Mouse (Mus musculus): ENCODE measurements at regions not wholly inside any gene's neighbourhood (a gene's known extent, or its start where the extent isn't known, plus 50 kb on each side); places are given as distances from the start of the nearest gene placed in this dataset.

DNA sequence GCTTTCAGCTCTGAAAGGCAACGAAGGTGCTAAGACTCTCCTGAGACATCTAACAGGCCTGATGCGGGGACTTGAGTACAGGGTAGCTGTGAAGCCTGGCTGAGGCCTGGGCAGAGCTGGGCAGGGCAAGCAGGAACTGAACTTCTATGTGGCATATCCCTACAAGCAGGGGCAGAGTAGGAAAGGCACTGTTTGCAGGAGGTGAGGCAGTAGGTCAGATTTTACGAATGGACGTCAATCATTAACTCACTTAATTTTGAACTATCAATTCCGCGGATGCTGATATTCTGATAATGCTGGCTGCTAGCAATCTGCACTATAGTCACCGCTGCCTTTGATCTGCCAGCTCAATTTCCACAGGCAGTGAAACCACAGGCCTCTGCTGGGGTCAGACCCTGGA, 229.0 kb downstream of the Emx2 start:
- no peak for TF ChIP-seq HCFC1 (IDR thresholded peaks at IDR 0.05; ENCODE audit: borderline replicate concordance, insufficient read depth, low read length)
- no peak for TF ChIP-seq CHD2 (IDR thresholded peaks at IDR 0.05; ENCODE audit: low read depth, low read length)
- no peak for TF ChIP-seq MAFK (IDR thresholded peaks at IDR 0.05; ENCODE audit: insufficient read depth, low read depth, low read length)
- no peak for TF ChIP-seq ZC3H11A (IDR thresholded peaks at IDR 0.05; ENCODE audit: borderline replicate concordance, low read depth, low read length)
- TF ChIP-seq ZNF384 (IDR thresholded peaks at IDR 0.05; ENCODE audit: low read depth, low read length), result no peak
- Histone ChIP-seq H3K4me1 (ENCODE audit: control insufficient read depth in 2 of 2, insufficient read depth in 2 of 2, low read length in 2 of 2, poor library complexity in 1 of 2) (no peaks in the 10 kb centered on the region), H3K36me3 (ENCODE audit: control insufficient read depth, insufficient read depth, low read length, poor library complexity, severe bottlenecking) (no peaks in the 10 kb centered on the region), H3K27ac (ENCODE audit: insufficient read depth, low read depth, low read length, poor library complexity, severe bottlenecking) (no peak overlapping the region), H3K9ac (ENCODE audit: insufficient read depth, low read depth, low read length, poor library complexity, severe bottlenecking) (no peak overlapping the region), H3K4me3 (ENCODE audit: insufficient read depth in 1 of 2, low read depth in 1 of 2, low read length in 2 of 2, poor library complexity in 1 of 2, severe bottlenecking in 1 of 2) (no peak overlapping the region), H3K9me3 (ENCODE audit: control insufficient read depth, insufficient read depth, low read depth, low read length) (no peaks in the 10 kb centered on the region)
- in situ Hi-C loops (cut with MboI; ENCODE audit: low sequenced_read_pairs in 2 of 2, unreplicated experiment in 2 of 2), result no loop called here
- no peak for DNase-seq (ENCODE audit: low read depth, low spot score)

DNA sequence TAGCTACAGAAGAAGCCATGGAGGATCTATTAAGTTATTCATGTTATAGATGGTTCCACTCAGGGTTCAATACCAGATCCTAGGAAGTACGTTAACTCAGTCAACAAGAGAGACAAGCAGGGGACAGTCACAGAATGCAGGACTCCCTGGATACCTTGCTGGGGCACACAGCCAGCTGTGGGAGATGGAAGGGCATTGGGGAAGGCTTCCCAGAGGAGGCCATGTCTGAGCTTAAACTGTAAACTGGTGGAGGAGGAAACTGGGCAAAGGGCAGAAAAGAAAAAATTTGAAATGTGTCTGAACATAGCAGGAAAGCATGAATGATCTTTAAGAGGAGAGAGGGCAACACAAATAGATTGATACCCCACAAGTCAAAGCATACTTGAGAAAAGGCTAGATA, 229.5 kb downstream of the Emx2 start:
- no peak overlapping the region for H3K4me3 ChIP-seq (ENCODE audit: insufficient read depth in 1 of 2, low read depth in 1 of 2, low read length in 2 of 2, poor library complexity in 1 of 2, severe bottlenecking in 1 of 2)

DNA sequence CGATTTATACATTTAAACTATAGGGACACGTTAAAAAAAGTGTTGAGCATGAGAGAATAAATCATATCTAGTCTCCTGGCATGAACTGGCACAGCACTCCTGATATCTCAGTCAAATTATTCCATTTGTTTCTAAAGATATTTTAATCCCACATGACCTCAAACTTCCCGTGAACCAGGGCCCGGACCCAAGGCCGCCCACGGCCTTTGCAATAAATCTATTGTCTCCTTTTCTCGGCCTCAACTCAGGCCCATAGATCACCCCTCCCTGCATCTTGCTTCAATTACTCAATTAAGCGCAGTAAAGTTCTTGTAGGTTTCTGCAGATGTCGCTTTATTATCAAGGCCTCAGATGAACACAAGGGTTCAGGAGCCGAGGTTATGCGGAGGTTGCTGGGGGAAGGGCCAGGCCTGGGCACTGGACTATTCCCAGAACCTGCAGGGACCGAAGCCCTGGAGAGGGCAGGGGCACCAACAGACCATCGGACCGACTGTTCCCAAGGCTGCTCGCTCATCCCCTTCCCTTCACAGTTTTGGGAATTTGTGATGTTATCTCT, 233.4 kb downstream of the Emx2 start:
- in situ Hi-C loops (cut with MboI; ENCODE audit: low sequenced_read_pairs in 2 of 2, unreplicated experiment in 2 of 2), result no loop called here
- Histone ChIP-seq H3K36me3 (ENCODE audit: control insufficient read depth, insufficient read depth, low read length, poor library complexity, severe bottlenecking) (no peaks in the 10 kb centered on the region), H3K4me1 (ENCODE audit: control insufficient read depth in 2 of 2, insufficient read depth in 2 of 2, low read length in 2 of 2, poor library complexity in 1 of 2) (no peaks in the 10 kb centered on the region), H3K4me3 (ENCODE audit: insufficient read depth in 1 of 2, low read depth in 1 of 2, low read length in 2 of 2, poor library complexity in 1 of 2, severe bottlenecking in 1 of 2) (no peak overlapping the region), H3K9ac (ENCODE audit: insufficient read depth, low read depth, low read length, poor library complexity, severe bottlenecking) (no peak overlapping the region), H3K9me3 (ENCODE audit: control insufficient read depth, insufficient read depth, low read depth, low read length) (no peaks in the 10 kb centered on the region), H3K27ac (ENCODE audit: insufficient read depth, low read depth, low read length, poor library complexity, severe bottlenecking) (no peak overlapping the region)
- no peak for DNase-seq (ENCODE audit: low read depth, low spot score)
- TF ChIP-seq ZC3H11A (IDR thresholded peaks at IDR 0.05; ENCODE audit: borderline replicate concordance, low read depth, low read length) (no peak), HCFC1 (IDR thresholded peaks at IDR 0.05; ENCODE audit: borderline replicate concordance, insufficient read depth, low read length) (no peak), MAFK (IDR thresholded peaks at IDR 0.05; ENCODE audit: insufficient read depth, low read depth, low read length) (no peak), CHD2 (IDR thresholded peaks at IDR 0.05; ENCODE audit: low read depth, low read length) (no peak), ZNF384 (IDR thresholded peaks at IDR 0.05; ENCODE audit: low read depth, low read length) (no peak)

More for the DNA sequence above, 229.5 kb downstream of the Emx2 start:
- Histone ChIP-seq H3K9me3 (ENCODE audit: control insufficient read depth, insufficient read depth, low read depth, low read length) (no peaks in the 10 kb centered on the region), H3K9ac (ENCODE audit: insufficient read depth, low read depth, low read length, poor library complexity, severe bottlenecking) (no peak overlapping the region), H3K36me3 (ENCODE audit: control insufficient read depth, insufficient read depth, low read length, poor library complexity, severe bottlenecking) (no peaks in the 10 kb centered on the region), H3K27ac (ENCODE audit: insufficient read depth, low read depth, low read length, poor library complexity, severe bottlenecking) (no peak overlapping the region), H3K4me1 (ENCODE audit: control insufficient read depth in 2 of 2, insufficient read depth in 2 of 2, low read length in 2 of 2, poor library complexity in 1 of 2) (no peaks in the 10 kb centered on the region)
- in situ Hi-C loops (cut with MboI; ENCODE audit: low sequenced_read_pairs in 2 of 2, unreplicated experiment in 2 of 2), result no loop called here
- no peak for DNase-seq (ENCODE audit: low read depth, low spot score)
- no peak for TF ChIP-seq MAFK (IDR thresholded peaks at IDR 0.05; ENCODE audit: insufficient read depth, low read depth, low read length)

DNA sequence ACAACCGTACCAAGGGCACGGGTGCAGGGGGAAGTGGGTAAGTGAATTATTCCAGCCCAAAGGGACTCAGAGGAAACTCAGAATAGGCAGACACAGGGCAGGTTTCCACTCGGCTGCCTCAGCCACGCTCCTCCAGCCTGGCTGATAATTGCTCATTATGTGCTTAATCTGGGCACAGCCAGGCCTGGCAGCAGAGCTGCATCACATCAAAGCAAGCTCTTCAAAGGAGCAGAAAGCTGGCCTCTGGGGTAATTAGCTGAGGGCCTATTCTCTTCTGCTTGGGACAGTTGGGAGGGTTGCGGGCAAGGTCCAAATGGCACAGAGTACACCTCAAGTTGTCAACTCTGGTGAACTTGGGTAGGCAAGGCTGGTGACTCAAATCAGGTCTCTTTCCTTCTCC, 239.5 kb downstream of the Emx2 start:
- TF ChIP-seq CHD2 (IDR thresholded peaks at IDR 0.05; ENCODE audit: low read depth, low read length) (no peak), HCFC1 (IDR thresholded peaks at IDR 0.05; ENCODE audit: borderline replicate concordance, insufficient read depth, low read length) (no peak), MAFK (IDR thresholded peaks at IDR 0.05; ENCODE audit: insufficient read depth, low read depth, low read length) (no peak)
- no peaks in the 10 kb centered on the region for H3K4me1 ChIP-seq (ENCODE audit: control insufficient read depth in 2 of 2, insufficient read depth in 2 of 2, low read length in 2 of 2, poor library complexity in 1 of 2)
- H3K9ac ChIP-seq (ENCODE audit: insufficient read depth, low read depth, low read length, poor library complexity, severe bottlenecking), result no peak overlapping the region
- H3K27ac ChIP-seq (ENCODE audit: insufficient read depth, low read depth, low read length, poor library complexity, severe bottlenecking), result no peak overlapping the region
- no peak overlapping the region for H3K4me3 ChIP-seq (ENCODE audit: insufficient read depth in 1 of 2, low read depth in 1 of 2, low read length in 2 of 2, poor library complexity in 1 of 2, severe bottlenecking in 1 of 2)
- H3K36me3 ChIP-seq (ENCODE audit: control insufficient read depth, insufficient read depth, low read length, poor library complexity, severe bottlenecking), result no peaks in the 10 kb centered on the region
- DNase-seq (ENCODE audit: low read depth, low spot score), result no peak
- in situ Hi-C loops (cut with MboI; ENCODE audit: low sequenced_read_pairs in 2 of 2, unreplicated experiment in 2 of 2), result no loop called here
- no peaks in the 10 kb centered on the region for H3K9me3 ChIP-seq (ENCODE audit: control insufficient read depth, insufficient read depth, low read depth, low read length)

DNA sequence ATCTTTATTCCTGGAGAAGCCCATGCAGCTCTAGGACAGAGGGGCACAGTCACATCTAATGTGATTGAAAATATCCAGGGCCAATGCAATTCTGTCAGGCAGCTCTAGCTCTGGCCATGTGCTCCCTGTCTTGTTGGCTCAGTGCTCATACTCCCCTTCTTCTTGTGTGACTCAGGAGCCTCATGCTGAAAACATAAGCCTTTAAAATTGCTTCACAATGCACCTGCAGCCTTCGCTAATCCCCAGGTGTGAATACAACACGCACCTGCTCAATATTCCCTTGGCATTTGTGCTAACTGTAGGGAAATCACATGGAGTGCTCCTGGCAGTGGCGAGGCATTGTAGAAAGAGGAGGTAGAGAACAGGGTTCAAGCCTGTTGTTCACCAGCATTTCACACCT, 242.0 kb downstream of the Emx2 start:
- Histone ChIP-seq H3K4me1 (ENCODE audit: control insufficient read depth in 2 of 2, insufficient read depth in 2 of 2, low read length in 2 of 2, poor library complexity in 1 of 2) (no peaks in the 10 kb centered on the region), H3K36me3 (ENCODE audit: control insufficient read depth, insufficient read depth, low read length, poor library complexity, severe bottlenecking) (no peaks in the 10 kb centered on the region), H3K9me3 (ENCODE audit: control insufficient read depth, insufficient read depth, low read depth, low read length) (no peaks in the 10 kb centered on the region), H3K4me3 (ENCODE audit: insufficient read depth in 1 of 2, low read depth in 1 of 2, low read length in 2 of 2, poor library complexity in 1 of 2, severe bottlenecking in 1 of 2) (no peak overlapping the region), H3K9ac (ENCODE audit: insufficient read depth, low read depth, low read length, poor library complexity, severe bottlenecking) (no peak overlapping the region), H3K27ac (ENCODE audit: insufficient read depth, low read depth, low read length, poor library complexity, severe bottlenecking) (no peak overlapping the region)
- DNase-seq (ENCODE audit: low read depth, low spot score), result no peak
- in situ Hi-C loops (cut with MboI; ENCODE audit: low sequenced_read_pairs in 2 of 2, unreplicated experiment in 2 of 2), result no loop called here
- no peak for TF ChIP-seq ZNF384 (IDR thresholded peaks at IDR 0.05; ENCODE audit: low read depth, low read length)
- no peak for TF ChIP-seq MAFK (IDR thresholded peaks at IDR 0.05; ENCODE audit: insufficient read depth, low read depth, low read length)
- TF ChIP-seq ZC3H11A (IDR thresholded peaks at IDR 0.05; ENCODE audit: borderline replicate concordance, low read depth, low read length), result no peak
- no peak for TF ChIP-seq CHD2 (IDR thresholded peaks at IDR 0.05; ENCODE audit: low read depth, low read length)
- TF ChIP-seq HCFC1 (IDR thresholded peaks at IDR 0.05; ENCODE audit: borderline replicate concordance, insufficient read depth, low read length), result no peak
